Mouse (Mus musculus) testis, adult 2 months (tissue): ENCODE data around the gene Col5a1. TPM values are rescaled to one million over a fixed set of nuclear protein-coding genes. Genes with fewer than 3 reads are reported as not detected.

Experiments
- H3K27ac ChIP-seq: fragments of 200-500 bp; 2 replicates; pipeline ENCODE4 v1.5.1; 2012; ENCODE audit warnings: low read depth, low read length; ENCODE audit not compliant: control insufficient read depth, insufficient read depth
- H3K27me3 ChIP-seq: fragments of 200-500 bp; 2 replicates; pipeline ENCODE4 v1.6.1; 2012; ENCODE audit warnings: mild to moderate bottlenecking, low read length, moderate library complexity; ENCODE audit not compliant: control insufficient read depth, insufficient read depth
- H3K36me3 ChIP-seq: fragments of 200-500 bp; 2 replicates; pipeline ENCODE4 v1.6.1; 2012; ENCODE audit warnings: mild to moderate bottlenecking, low read length; ENCODE audit not compliant: control insufficient read depth, insufficient read depth
- H3K4me1 ChIP-seq: fragments of 200-500 bp; 2 replicates; pipeline ENCODE4 v1.6.1; 2012; ENCODE audit warnings: low read length; ENCODE audit not compliant: control insufficient read depth, insufficient read depth
- H3K4me3 ChIP-seq: fragments of 200-500 bp; 2 replicates; pipeline ENCODE4 v1.5.1; 2012; ENCODE audit warnings: low read depth, mild to moderate bottlenecking, low read length, moderate library complexity, mixed read lengths; ENCODE audit not compliant: control insufficient read depth
- CTCF ChIP-seq: fragments of 200-500 bp; IDR thresholded peaks from 2 replicates; pipeline ENCODE4 v1.5.1; 2012; ENCODE audit warnings: low read depth, mild to moderate bottlenecking, inconsistent platforms, low read length, moderate library complexity; ENCODE audit not compliant: control insufficient read depth, insufficient read depth, insufficient replicate concordance
- POLR2A ChIP-seq: fragments of 200-500 bp; IDR thresholded peaks from 2 replicates; pipeline ENCODE4 v1.6.1; 2012; ENCODE audit warnings: low read depth, mild to moderate bottlenecking, inconsistent platforms, low read length, moderate library complexity; ENCODE audit not compliant: control insufficient read depth
- polyA plus RNA-seq: library from polyadenylated mRNA; depleted of rRNA; stranded (reverse); fragments of >200 nt; gene quantifications from 2 replicates; pipeline ENCODE4 v1.2.3, GENCODE M21; 2012

Col5a1 gene
- polyA plus RNA-seq, 1 experiment = 14.2 TPM

DNA sequence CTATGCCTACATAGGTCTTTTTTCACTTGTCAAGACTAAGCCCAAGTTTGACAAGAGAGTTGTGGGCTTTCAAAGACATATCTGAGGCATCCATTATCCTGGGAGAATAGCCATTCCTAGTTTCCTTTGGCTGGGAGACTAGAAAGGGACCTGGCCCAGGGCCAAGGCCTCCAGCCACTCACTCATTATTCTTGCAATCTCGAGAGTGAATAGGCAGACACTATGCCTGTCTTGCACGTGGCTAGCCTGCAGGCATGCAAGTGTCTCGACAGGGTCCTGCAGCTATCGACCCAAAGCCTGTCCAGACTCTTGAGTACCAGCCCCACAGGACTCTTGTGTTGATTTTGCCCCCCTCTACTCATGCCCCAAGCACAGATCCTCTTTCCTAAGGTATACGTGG is 71.0 kb downstream of the Col5a1 start:
- Histone ChIP-seq H3K27me3 (no peaks in the 10 kb centered on the region), H3K4me3 (no peak overlapping the region), H3K4me1 (peaks cover 3% of the 10 kb centered on the region; the same call in 1 of the 2 replicates), H3K27ac (no peak overlapping the region), H3K36me3 (no peaks in the 10 kb centered on the region)
- TF ChIP-seq CTCF (no peak), POLR2A (no peak)

- H3K27ac ChIP-seq = no peak overlapping the region
Measured at GRCm38 (mm10) chr2:27959275-27959674, 73.0 kb downstream of the Col5a1 start.

GRCm38 (mm10) chr2:27961190-27961589 is 75.0 kb downstream of the Col5a1 start:
- no peaks in the 10 kb centered on the region for H3K27me3 ChIP-seq
- no peak overlapping the region for H3K4me3 ChIP-seq
- H3K27ac ChIP-seq = no peak overlapping the region
- H3K4me1 ChIP-seq = no peaks in the 10 kb centered on the region
- H3K36me3 ChIP-seq = no peaks in the 10 kb centered on the region
- TF ChIP-seq CTCF = no peak
- TF ChIP-seq POLR2A = no peak

More at GRCm38 (mm10) chr2:27959275-27959674, 73.0 kb downstream of the Col5a1 start:
- Histone ChIP-seq H3K27me3 (no peaks in the 10 kb centered on the region), H3K4me3 (no peak overlapping the region), H3K36me3 (no peaks in the 10 kb centered on the region), H3K4me1 (no peaks in the 10 kb centered on the region)
- TF ChIP-seq CTCF = no peak
- TF ChIP-seq POLR2A = no peak

DNA sequence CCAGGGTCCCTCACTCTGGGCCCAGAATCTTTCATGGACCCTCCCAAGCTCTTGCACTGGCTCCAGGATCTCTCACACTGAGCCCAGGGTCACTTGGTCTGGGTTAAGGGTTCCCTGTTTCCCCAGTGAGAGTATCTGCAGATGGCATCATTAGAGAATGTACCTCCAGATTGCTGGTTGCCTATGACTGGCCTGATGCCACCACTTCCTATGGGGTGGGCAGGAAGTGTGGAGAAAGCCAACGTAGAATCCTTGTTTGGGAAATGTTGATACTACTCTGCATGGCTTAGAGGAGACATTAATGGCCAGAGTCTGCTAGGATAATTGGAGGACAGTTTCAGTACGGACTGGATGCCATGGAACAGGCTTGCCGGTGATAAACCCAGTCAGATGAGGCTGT is 76.2 kb downstream of the Col5a1 start:
- no peaks in the 10 kb centered on the region for H3K27me3 ChIP-seq
- no peaks in the 10 kb centered on the region for H3K4me1 ChIP-seq
- TF ChIP-seq CTCF = no peak
- no peak for TF ChIP-seq POLR2A
- no peak overlapping the region for H3K4me3 ChIP-seq
- no peak overlapping the region for H3K27ac ChIP-seq
- H3K36me3 ChIP-seq = no peaks in the 10 kb centered on the region

- Histone ChIP-seq H3K4me1 (no peaks in the 10 kb centered on the region), H3K36me3 (no peaks in the 10 kb centered on the region), H3K27me3 (no peaks in the 10 kb centered on the region), H3K27ac (no peak overlapping the region), H3K4me3 (no peak overlapping the region)
- TF ChIP-seq CTCF (peak; percentile 57; the same call in 1 of the 2 replicates), POLR2A (no peak)
Measured at GRCm38 (mm10) chr2:27969158-27969557, 82.9 kb downstream of the Col5a1 start.

DNA sequence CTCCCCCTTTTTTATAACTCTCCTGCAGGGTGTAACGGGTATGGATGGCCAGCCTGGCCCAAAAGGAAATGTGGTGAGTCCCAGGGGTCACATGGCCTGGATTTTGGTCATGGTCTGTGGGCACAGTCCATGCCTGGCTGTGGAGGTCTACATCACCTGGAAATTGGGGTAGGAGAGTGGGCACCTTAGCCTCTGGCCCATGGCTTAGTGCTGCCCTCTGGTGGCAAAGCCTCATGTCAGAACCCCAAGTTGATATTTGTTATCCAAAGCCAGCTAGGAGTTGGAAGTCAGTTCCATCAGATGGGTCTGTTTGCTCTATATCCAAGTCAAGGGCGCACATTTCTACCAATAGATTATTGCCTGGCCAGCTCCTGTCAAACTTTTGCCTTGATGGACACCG is 87.6 kb downstream of the Col5a1 start:
- H3K4me3 ChIP-seq = no peak overlapping the region
- no peaks in the 10 kb centered on the region for H3K36me3 ChIP-seq
- H3K27ac ChIP-seq = no peak overlapping the region
- no peaks in the 10 kb centered on the region for H3K4me1 ChIP-seq
- TF ChIP-seq CTCF = peak; percentile 65; the same call in 1 of the 2 replicates
- no peak for TF ChIP-seq POLR2A
- no peaks in the 10 kb centered on the region for H3K27me3 ChIP-seq

DNA sequence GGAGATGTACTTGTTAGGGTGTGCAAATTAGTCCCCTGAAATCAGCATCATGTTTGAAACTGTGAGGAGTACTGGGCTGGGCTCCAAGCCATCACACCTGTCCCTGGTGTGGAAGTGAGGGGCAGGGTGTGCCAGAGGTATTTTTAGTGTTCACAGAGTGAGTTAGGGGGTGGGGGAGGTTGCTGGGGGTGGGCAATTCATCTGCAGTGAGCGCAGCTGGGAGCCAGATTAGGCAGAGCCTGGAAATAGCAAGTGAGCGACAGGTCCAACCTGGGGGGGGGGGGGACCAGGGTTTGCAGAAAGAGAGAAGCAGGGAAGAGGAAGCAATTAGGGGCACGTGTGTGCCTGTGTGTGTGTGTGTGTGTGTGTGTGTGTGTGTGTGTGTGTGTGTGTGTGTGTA is 89.6 kb downstream of the Col5a1 start:
- Histone ChIP-seq H3K4me3 (no peak overlapping the region), H3K4me1 (no peaks in the 10 kb centered on the region; the same call in 1 of the 2 replicates), H3K27me3 (no peaks in the 10 kb centered on the region), H3K27ac (no peak overlapping the region), H3K36me3 (no peaks in the 10 kb centered on the region)
- no peak for TF ChIP-seq POLR2A
- no peak for TF ChIP-seq CTCF

- Histone ChIP-seq H3K4me3 (no peak overlapping the region), H3K4me1 (no peaks in the 10 kb centered on the region; the same call in 1 of the 2 replicates), H3K36me3 (no peaks in the 10 kb centered on the region), H3K27ac (no peak overlapping the region), H3K27me3 (no peaks in the 10 kb centered on the region)
- TF ChIP-seq CTCF (no peak), POLR2A (no peak)
Measured at GRCm38 (mm10) chr2:27976512-27976911, 90.3 kb downstream of the Col5a1 start.
